Mouse (Mus musculus): ENCODE data around the gene Arid4b. TPM values are rescaled to one million over a fixed set of nuclear protein-coding genes. Genes with fewer than 3 reads are reported as not detected.
A peak's percentile ranks its signal among the peaks of the same experiment; 100 is the strongest.

Arid4b gene
- polyA plus RNA-seq, 1 experiment from 2014 or later, result 48.4 TPM

DNA sequence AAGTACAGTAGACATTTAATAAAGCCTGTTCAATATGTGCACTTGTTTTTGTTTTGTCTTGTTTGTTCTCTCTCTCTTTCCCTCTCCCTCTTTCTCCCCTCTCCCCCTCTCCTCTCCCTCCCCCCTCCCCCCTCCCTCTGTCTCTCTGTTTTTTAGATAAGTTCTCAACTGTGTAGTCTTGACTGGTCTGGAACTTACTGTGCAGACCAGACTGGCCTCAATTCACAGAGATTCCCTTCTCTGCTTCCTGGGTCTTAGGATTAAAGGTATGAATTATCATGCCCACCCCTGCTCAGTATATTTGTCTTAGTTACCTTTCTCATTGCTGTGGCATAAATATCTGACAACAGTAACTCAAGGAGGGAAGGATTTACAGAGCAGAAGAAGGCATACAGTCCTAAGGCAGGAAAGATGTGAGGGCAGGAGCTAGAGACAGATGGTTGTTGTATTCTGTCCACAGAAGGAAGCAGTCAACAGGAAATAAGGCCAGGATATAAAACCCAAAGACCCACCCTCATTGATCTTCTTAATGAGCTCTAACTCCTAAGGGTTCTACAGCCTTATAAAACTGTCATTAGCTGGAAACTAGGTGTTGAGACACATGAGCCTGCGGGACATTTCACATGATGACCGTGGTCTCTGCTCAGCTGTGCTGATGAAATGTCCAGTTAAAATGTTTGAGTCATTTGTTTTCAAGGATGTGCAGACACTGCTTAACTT, 47.3 kb downstream of the Arid4b start:
- Histone ChIP-seq H3K9me3 (replicated peaks; ENCODE audit: low read length) (no peaks in the 10 kb centered on the region), H3K4me2 (ENCODE audit: low read length) (no peak overlapping the region), H3K27me3 (ENCODE audit: insufficient read depth, low read length) (no peaks in the 10 kb centered on the region), H3K36me3 (ENCODE audit: insufficient read depth, low read length) (no peaks in the 10 kb centered on the region), H3K27ac (no peak overlapping the region), H3K4me3 (replicated peaks; ENCODE audit: low read depth, low read length) (no peak overlapping the region), H3K9ac (ENCODE audit: low read depth, low read length) (no peak overlapping the region), H3K4me1 (replicated peaks; ENCODE audit: insufficient read depth, low read length) (no peaks in the 10 kb centered on the region; the same call in 1 of the 2 replicates)
- 21% methylated on average over 2 of the region's 2 CpGs for WGBS
- ATAC-seq (replicated peaks; ENCODE audit: low FRiP score, low read depth) (peak; percentile 84), DNase-seq (ENCODE audit: low spot score) (peak; percentile 83)
- TF ChIP-seq CTCF (IDR thresholded peaks at IDR 0.05; ENCODE audit: low read depth), result no peak

DNA sequence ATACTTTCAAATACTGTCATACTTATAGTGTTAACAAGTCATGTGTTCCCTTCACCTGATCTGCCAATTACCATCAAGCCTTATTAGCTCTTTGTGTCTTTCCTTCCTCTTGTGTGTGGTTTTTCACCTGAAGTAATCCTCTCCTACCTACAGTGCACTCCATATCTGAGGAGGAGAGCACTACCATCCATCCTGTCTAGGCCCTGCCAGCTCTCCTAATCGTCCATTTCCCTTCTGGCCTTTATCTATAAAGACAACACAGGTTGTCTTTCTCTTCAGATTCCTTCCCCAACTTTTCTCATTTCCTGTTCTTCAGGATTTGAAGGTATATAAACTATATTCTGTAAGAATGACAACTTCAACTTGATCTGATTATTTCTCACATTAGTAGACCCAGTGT, 48.1 kb downstream of the Arid4b start:
- Histone ChIP-seq H3K27me3 (ENCODE audit: insufficient read depth, low read length) (no peaks in the 10 kb centered on the region), H3K36me3 (ENCODE audit: insufficient read depth, low read length) (no peaks in the 10 kb centered on the region), H3K4me3 (replicated peaks; ENCODE audit: low read depth, low read length) (no peak overlapping the region), H3K9ac (ENCODE audit: low read depth, low read length) (no peak overlapping the region), H3K27ac (no peak overlapping the region), H3K9me3 (replicated peaks; ENCODE audit: low read length) (no peaks in the 10 kb centered on the region), H3K4me1 (replicated peaks; ENCODE audit: insufficient read depth, low read length) (no peaks in the 10 kb centered on the region; the same call in 1 of the 2 replicates), H3K4me2 (ENCODE audit: low read length) (no peak overlapping the region)
- ATAC-seq (replicated peaks; ENCODE audit: low FRiP score, low read depth) (no peak), DNase-seq (ENCODE audit: low spot score) (no peak)
- 38% methylated on average over 1 of the region's 1 CpGs for WGBS
- no peak for TF ChIP-seq CTCF (IDR thresholded peaks at IDR 0.05; ENCODE audit: low read depth)

DNA sequence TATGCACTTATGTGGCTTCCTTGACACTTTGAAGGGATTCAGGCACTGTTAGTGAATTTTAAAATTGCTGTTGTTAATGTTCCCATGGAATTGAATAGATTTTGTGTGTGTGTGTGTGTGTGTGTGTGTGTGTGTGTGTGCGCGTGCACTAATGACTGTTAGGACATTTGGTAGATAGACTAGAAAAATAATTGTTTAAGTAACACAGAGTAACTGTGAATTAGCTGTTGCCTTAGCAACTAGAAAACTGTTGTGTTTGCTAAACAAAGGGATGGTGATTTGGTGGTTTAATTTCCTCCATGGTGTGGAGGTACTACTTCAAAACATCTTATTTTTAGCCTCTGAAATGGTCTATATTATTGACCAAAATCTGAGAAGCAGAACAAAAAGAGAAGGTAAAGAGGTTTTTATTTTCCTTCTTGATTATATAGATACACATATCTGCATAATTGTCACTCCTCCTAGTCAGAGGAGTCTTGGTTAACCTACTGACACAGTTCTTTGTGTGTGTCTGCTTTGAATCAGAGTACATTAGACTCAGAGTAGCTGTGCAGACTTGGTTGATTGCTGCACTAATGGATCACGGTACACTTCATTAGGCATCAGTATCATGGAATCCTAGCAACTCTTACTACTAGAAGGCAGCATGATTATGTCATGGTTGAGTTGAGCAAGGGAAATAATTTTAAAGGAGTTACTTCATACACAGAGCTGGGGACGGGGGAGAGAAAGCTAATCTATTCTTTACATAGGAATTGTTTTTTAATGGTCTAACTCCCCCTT, 50.9 kb downstream of the Arid4b start:
- no peak overlapping the region for H3K4me2 ChIP-seq (ENCODE audit: low read length)
- no peak for DNase-seq (ENCODE audit: low spot score)
- 69% methylated on average over 4 of the region's 4 CpGs for WGBS

DNA sequence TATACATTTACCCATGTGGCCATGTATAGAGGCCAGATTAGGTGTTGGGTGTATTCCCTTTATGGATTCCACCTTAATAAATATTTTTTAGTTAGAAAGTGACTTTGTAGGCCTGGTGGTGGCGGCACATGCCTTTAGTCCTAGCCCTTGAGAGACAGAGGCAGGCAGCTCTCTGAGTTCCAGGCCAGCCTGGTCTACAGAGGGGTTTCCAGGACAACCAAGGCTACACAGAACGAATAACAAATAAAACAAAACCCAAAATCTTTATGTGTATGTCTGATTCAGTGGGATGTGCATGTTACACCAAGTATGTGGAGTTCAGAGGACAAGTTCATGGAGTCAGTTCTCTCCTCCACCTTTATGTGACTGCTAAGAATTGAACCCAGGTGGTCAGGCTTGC, 52.8 kb downstream of the Arid4b start:
- Histone ChIP-seq H3K4me2 (ENCODE audit: low read length) (no peak overlapping the region), H3K9me3 (replicated peaks; ENCODE audit: low read length) (no peaks in the 10 kb centered on the region), H3K36me3 (ENCODE audit: insufficient read depth, low read length) (no peaks in the 10 kb centered on the region), H3K9ac (ENCODE audit: low read depth, low read length) (no peak overlapping the region), H3K27ac (no peak overlapping the region), H3K27me3 (ENCODE audit: insufficient read depth, low read length) (no peaks in the 10 kb centered on the region), H3K4me3 (replicated peaks; ENCODE audit: low read depth, low read length) (no peak overlapping the region), H3K4me1 (replicated peaks; ENCODE audit: insufficient read depth, low read length) (no peaks in the 10 kb centered on the region; the same call in 1 of the 2 replicates)
- no peak for ATAC-seq (replicated peaks; ENCODE audit: low FRiP score, low read depth)
- 96% methylated on average over 2 of the region's 2 CpGs for WGBS
- TF ChIP-seq CTCF (IDR thresholded peaks at IDR 0.05; ENCODE audit: low read depth), result no peak
- no peak for DNase-seq (ENCODE audit: low spot score)

More for the DNA sequence above, 50.9 kb downstream of the Arid4b start:
- Histone ChIP-seq H3K27ac (no peak overlapping the region), H3K9ac (ENCODE audit: low read depth, low read length) (no peak overlapping the region), H3K9me3 (replicated peaks; ENCODE audit: low read length) (no peaks in the 10 kb centered on the region), H3K4me3 (replicated peaks; ENCODE audit: low read depth, low read length) (no peak overlapping the region), H3K36me3 (ENCODE audit: insufficient read depth, low read length) (no peaks in the 10 kb centered on the region), H3K4me1 (replicated peaks; ENCODE audit: insufficient read depth, low read length) (no peaks in the 10 kb centered on the region; the same call in 1 of the 2 replicates), H3K27me3 (ENCODE audit: insufficient read depth, low read length) (no peaks in the 10 kb centered on the region)
- ATAC-seq (replicated peaks; ENCODE audit: low FRiP score, low read depth), result no peak
- no peak for TF ChIP-seq CTCF (IDR thresholded peaks at IDR 0.05; ENCODE audit: low read depth)

DNA sequence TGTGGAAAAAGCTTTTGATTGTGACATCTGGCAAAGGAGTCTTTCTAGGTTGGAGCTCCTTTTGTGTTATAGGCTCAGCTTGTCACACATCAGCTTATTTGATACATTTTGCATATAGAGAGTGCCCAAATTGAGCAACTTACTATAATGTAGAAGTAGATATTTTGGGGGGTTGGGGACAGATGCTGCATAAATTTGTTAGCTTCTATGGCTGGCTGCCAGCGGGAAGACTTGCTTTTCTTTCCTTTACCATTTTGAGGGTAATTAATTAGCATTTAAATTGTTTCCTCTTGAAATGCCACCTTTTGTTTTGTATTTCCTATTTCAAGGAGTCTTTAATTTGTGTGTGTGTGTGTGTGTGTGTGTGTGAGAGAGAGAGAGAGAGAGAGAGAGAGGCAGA, 68.6 kb downstream of the Arid4b start:
- WGBS, result 82% methylated on average over 1 of the region's 1 CpGs
- Histone ChIP-seq H3K9me3 (replicated peaks; ENCODE audit: low read length) (no peaks in the 10 kb centered on the region), H3K27me3 (ENCODE audit: insufficient read depth, low read length) (no peaks in the 10 kb centered on the region), H3K4me3 (replicated peaks; ENCODE audit: low read depth, low read length) (no peak overlapping the region), H3K4me2 (ENCODE audit: low read length) (no peak overlapping the region), H3K36me3 (ENCODE audit: insufficient read depth, low read length) (peaks cover 15% of the 10 kb centered on the region; the same call in 1 of the 2 replicates), H3K4me1 (replicated peaks; ENCODE audit: insufficient read depth, low read length) (no peaks in the 10 kb centered on the region), H3K9ac (ENCODE audit: low read depth, low read length) (no peak overlapping the region), H3K27ac (no peak overlapping the region)
- DNase-seq (ENCODE audit: low spot score) (no peak), ATAC-seq (replicated peaks; ENCODE audit: low FRiP score, low read depth) (no peak)
- no peak for TF ChIP-seq CTCF (IDR thresholded peaks at IDR 0.05; ENCODE audit: low read depth)

DNA sequence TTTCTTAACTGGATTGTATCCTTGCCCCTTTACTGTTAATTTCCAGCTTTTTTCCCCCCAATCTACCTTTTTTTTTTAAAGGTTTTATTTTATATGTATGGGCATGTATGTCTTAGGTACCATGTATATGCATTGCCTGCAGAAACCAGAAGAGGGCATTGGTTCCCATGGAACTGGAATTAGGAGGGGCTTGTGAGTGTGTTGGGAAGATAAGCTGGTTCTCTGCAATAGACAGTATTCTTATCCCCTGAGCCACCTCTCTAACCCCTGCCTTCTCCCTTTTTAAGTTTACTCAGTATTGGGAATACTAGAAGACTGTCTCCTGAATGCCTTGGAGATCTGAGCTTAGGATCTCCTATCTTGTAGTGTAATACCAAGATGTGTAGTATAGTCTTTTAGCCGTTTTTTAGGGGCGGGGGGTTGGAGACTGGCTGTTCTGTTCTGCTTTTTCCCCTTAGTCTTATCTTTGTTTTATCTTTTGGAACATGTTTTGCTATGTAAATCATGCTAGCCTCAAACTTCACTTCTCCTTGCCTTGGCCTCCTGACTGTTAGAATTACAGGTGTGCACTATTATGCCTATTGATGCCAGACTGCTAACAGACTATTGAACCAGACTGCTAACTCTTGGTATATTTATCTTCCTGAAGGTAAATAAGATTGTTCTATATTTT, 79.4 kb downstream of the Arid4b start:
- H3K9me3 ChIP-seq (replicated peaks; ENCODE audit: low read length), result no peaks in the 10 kb centered on the region
- no peak overlapping the region for H3K4me2 ChIP-seq (ENCODE audit: low read length)
- H3K9ac ChIP-seq (ENCODE audit: low read depth, low read length), result no peak overlapping the region
- no peaks in the 10 kb centered on the region for H3K27me3 ChIP-seq (ENCODE audit: insufficient read depth, low read length)
- DNase-seq (ENCODE audit: low spot score) (no peak), ATAC-seq (replicated peaks; ENCODE audit: low FRiP score, low read depth) (no peak)
- H3K4me3 ChIP-seq (replicated peaks; ENCODE audit: low read depth, low read length), result no peak overlapping the region
- H3K4me1 ChIP-seq (replicated peaks; ENCODE audit: insufficient read depth, low read length), result no peaks in the 10 kb centered on the region
- 96% methylated on average over 2 of the region's 2 CpGs for WGBS
- no peak overlapping the region for H3K27ac ChIP-seq
- TF ChIP-seq CTCF (IDR thresholded peaks at IDR 0.05; ENCODE audit: low read depth), result peak; percentile 38; the same call in 1 of the 2 replicates
- no peaks in the 10 kb centered on the region; the same call in 1 of the 2 replicates for H3K36me3 ChIP-seq (ENCODE audit: insufficient read depth, low read length)
